Mouse (Mus musculus) inflammation-experienced regulatory T-cells, adult 16 weeks (primary cell): Measurements from ENCODE around the gene Asap2. TPM values are rescaled to one million over a fixed set of nuclear protein-coding genes. Genes with fewer than 3 reads are reported as not detected.

Experiments
- polyA plus RNA-seq: library from polyadenylated mRNA; unstranded; fragments of 100-300 nt; shearing (Covaris generic); gene quantifications from one replicate; pipeline ENCODE4 v1.2.1, GENCODE M21; 2017

Gene Asap2
- 0.90 TPM for polyA plus RNA-seq

GRCm38 (mm10) chr12:20990132-20990531, at the start of gene Asap2:
Gene Asap2, plus strand, starts transcription at chr12:20990459.

GRCm38 (mm10) chr12:21284761-21285441, 294.6 kb downstream of the Asap2 start, which contains the start of gene Cpsf3:
Gene Cpsf3, plus strand, starts transcription at chr12:21285391.

GRCm38 (mm10) chr12:21286243-21286622, 296.0 kb downstream of the Asap2 start, which contains the start of gene Itgb1bp1:
Gene Itgb1bp1, minus strand, starts transcription at chr12:21286284.

GRCm38 (mm10) chr12:21315923-21316868, 325.9 kb downstream of the Asap2 start, which contains the start of gene Iah1:
Gene Iah1, plus strand, starts transcription at chr12:21316389.

